Mouse (Mus musculus): ENCODE measurements around the gene Atxn7l2. TPM values are rescaled to one million over a fixed set of nuclear protein-coding genes. Genes with fewer than 3 reads are reported as not detected.
A peak's percentile ranks its signal among the peaks of the same experiment; 100 is the strongest.

Gene Atxn7l2
- total and polyA plus RNA-seq, 3 experiments = 3.8 to 13.3 (median 4.2) TPM

DNA sequence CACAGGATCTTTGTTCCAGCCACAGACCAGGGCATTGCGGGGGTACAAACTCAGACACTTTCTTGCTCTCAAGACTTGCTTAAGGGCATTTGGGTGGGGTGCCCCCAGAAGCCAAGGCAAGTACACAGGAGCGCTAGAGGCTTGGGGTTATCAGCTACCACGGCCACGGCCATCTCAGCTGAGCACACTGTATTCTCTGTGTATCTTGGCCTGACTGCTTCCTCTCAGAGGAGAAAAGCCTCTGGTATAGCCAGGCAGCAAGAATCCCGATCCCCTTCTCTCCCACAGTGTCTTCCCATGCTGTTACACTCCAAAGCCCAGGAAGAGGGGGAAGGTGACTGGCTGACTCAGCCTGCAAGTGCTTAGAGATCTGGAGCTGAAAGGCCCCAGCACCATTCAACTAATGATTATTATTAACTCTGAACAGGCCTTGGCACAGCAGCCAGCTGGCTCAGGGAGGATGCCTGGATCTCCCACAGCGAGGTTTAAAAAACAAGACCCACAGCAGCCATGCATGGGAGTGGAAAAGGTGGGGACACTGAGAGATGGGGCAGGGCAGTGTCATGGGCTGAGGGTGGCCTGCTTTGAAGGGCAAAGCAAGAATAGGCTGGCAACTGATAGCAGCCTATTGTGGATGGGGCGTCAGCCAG lies 14.7 kb downstream of the Atxn7l2 start:
- Histone ChIP-seq H3K27ac (ENCODE audit: insufficient read depth, low read depth) (no peak overlapping the region), H3K4me2 (ENCODE audit: insufficient read depth, low read depth, poor library complexity, severe bottlenecking) (no peak overlapping the region), H3K79me2 (replicated peaks; ENCODE audit: control insufficient read depth, extremely low read depth, insufficient read depth, poor library complexity, severe bottlenecking) (no peaks in the 10 kb centered on the region; the same call in 1 of the 2 replicates), H3K27me3 (replicated peaks) (no peaks in the 10 kb centered on the region), H3K4me3 (replicated peaks in 1 of 3; ENCODE audit: low read depth in 2 of 3, low read length in 2 of 3, poor library complexity in 1 of 3) (no peak overlapping the region), H3K9ac (ENCODE audit: insufficient read depth, low read depth) (no peak overlapping the region), H3K36me3 (replicated peaks in 1 of 2; ENCODE audit: control insufficient read depth in 1 of 2, insufficient read depth in 1 of 2, low read length in 1 of 2) (peaks cover 0 to 48% of the 10 kb centered on the region in 2 experiments), H3K4me1 (ENCODE audit: control insufficient read depth in 1 of 2, insufficient read depth in 2 of 2) (peaks cover 15 to 24% of the 10 kb centered on the region in 2 experiments), H3K9me3 (replicated peaks; ENCODE audit: low read length) (no peaks in the 10 kb centered on the region)
- in situ Hi-C loops (cut with MboI; ENCODE audit: low pct_ligation_motif_present, low pct_unique_long_range_greater_than_20kb, low sequenced_read_pairs) (no loop called here), dilution Hi-C loops (cut with MboI; ENCODE audit: extremely low pct_ligation_motif_present, extremely low pct_unique_long_range_greater_than_20kb, low sequenced_read_pairs) (no loop called here)
- DNase-seq (ENCODE audit: extremely low read depth) = no peak
- TF ChIP-seq NRF1 (IDR thresholded peaks at IDR 0.05; ENCODE audit: low read depth, low read length) (no peak), CHD1 (IDR thresholded peaks at IDR 0.05; ENCODE audit: low read depth, low read length) (no peak), MAFK (IDR thresholded peaks at IDR 0.05; ENCODE audit: insufficient replicate concordance, low read length) (no peak), KAT2A (IDR thresholded peaks at IDR 0.05; ENCODE audit: insufficient replicate concordance, low read length) (no peak), SMC3 (IDR thresholded peaks at IDR 0.05; ENCODE audit: low read depth, low read length) (no peak), ZKSCAN1 (IDR thresholded peaks at IDR 0.05; ENCODE audit: borderline replicate concordance, low read depth, low read length) (no peak), POLR2AphosphoS2 (IDR thresholded peaks at IDR 0.05; ENCODE audit: low read depth, low read length) (no peak), NELFE (IDR thresholded peaks at IDR 0.05; ENCODE audit: low read depth, low read length) (no peak), HCFC1 (IDR thresholded peaks at IDR 0.05; ENCODE audit: low read depth, low read length) (no peak), MYC (IDR thresholded peaks at IDR 0.05; ENCODE audit: low read depth, low read length) (no peak), ETS1 (conservative IDR thresholded peaks at IDR 0.05; ENCODE audit: low read depth, low read length) (no peak), CHD2 (IDR thresholded peaks at IDR 0.05; ENCODE audit: low read length) (no peak), JUND (conservative IDR thresholded peaks at IDR 0.05; ENCODE audit: low read depth, low read length) (no peak), BHLHE40 (IDR thresholded peaks at IDR 0.05; ENCODE audit: low read depth, low read length) (no peak), CTCF (conservative IDR thresholded peaks at IDR 0.05 in 1 of 2, IDR thresholded peaks at IDR 0.05 in 1 of 2; ENCODE audit: low read depth in 2 of 2, low read length in 2 of 2) (no peak), RAD21 (IDR thresholded peaks at IDR 0.05; ENCODE audit: low read depth, low read length) (no peak), MXI1 (IDR thresholded peaks at IDR 0.05; ENCODE audit: low read depth, low read length) (no peak), ZNF384 (IDR thresholded peaks at IDR 0.05; ENCODE audit: low read depth, low read length) (no peak)

DNA sequence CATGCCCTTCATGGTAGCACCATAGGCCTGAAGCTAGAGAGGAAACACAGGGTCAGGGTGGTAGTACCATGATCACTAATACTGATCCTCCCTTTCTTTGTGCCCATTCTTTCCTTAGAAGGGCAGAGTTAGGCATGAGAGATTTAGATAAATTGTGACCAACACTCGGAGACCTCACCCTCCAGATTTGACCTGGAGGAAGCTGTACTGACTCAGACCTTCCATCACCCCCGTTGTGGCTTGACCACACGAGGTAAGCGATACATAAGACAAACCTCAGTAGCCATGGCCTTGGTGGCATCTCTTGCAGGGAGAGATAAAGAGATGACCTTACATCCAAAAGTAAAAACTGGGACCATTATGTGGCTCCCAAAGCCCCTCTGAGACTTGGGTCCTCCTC lies 15.4 kb downstream of the Atxn7l2 start:
- Histone ChIP-seq H3K4me1 (ENCODE audit: control insufficient read depth in 1 of 2, insufficient read depth in 2 of 2) (peaks cover 15 to 23% of the 10 kb centered on the region in 2 experiments), H3K9me3 (replicated peaks; ENCODE audit: low read length) (no peaks in the 10 kb centered on the region), H3K36me3 (replicated peaks in 1 of 2; ENCODE audit: control insufficient read depth in 1 of 2, insufficient read depth in 1 of 2, low read length in 1 of 2) (peaks cover 0 to 48% of the 10 kb centered on the region in 2 experiments), H3K27me3 (replicated peaks) (no peaks in the 10 kb centered on the region), H3K9ac (ENCODE audit: insufficient read depth, low read depth) (no peak overlapping the region), H3K4me3 (replicated peaks in 1 of 3; ENCODE audit: low read depth in 2 of 3, low read length in 2 of 3, poor library complexity in 1 of 3) (no peak overlapping the region), H3K4me2 (ENCODE audit: insufficient read depth, low read depth, poor library complexity, severe bottlenecking) (no peak overlapping the region), H3K27ac (ENCODE audit: insufficient read depth, low read depth) (no peak overlapping the region), H3K79me2 (replicated peaks; ENCODE audit: control insufficient read depth, extremely low read depth, insufficient read depth, poor library complexity, severe bottlenecking) (no peaks in the 10 kb centered on the region; the same call in 1 of the 2 replicates)
- DNase-seq (ENCODE audit: extremely low read depth) = no peak
- in situ Hi-C loops (cut with MboI; ENCODE audit: low pct_ligation_motif_present, low pct_unique_long_range_greater_than_20kb, low sequenced_read_pairs) = no loop called here
- dilution Hi-C loops (cut with MboI; ENCODE audit: extremely low pct_ligation_motif_present, extremely low pct_unique_long_range_greater_than_20kb, low sequenced_read_pairs) = no loop called here
- no peak for TF ChIP-seq SMC3 (IDR thresholded peaks at IDR 0.05; ENCODE audit: low read depth, low read length)
- no peak for TF ChIP-seq NRF1 (IDR thresholded peaks at IDR 0.05; ENCODE audit: low read depth, low read length)
- peak; percentile 54 for TF ChIP-seq EP300 (IDR thresholded peaks at IDR 0.05; ENCODE audit: low read length)
- TF ChIP-seq GABPA (IDR thresholded peaks at IDR 0.05; ENCODE audit: insufficient replicate concordance, low read depth, low read length) = no peak
- TF ChIP-seq JUND (conservative IDR thresholded peaks at IDR 0.05; ENCODE audit: low read depth, low read length) = peak; percentile 69
- TF ChIP-seq ETS1 (conservative IDR thresholded peaks at IDR 0.05; ENCODE audit: low read depth, low read length) = no peak
- no peak for TF ChIP-seq ELF1 (IDR thresholded peaks at IDR 0.05; ENCODE audit: low read depth, low read length)
- TF ChIP-seq BHLHE40 (IDR thresholded peaks at IDR 0.05; ENCODE audit: low read depth, low read length) = peak; percentile 44; the same call in 1 of the 2 replicates
- no peak for TF ChIP-seq ZC3H11A (IDR thresholded peaks at IDR 0.05; ENCODE audit: low read depth, low read length)
- no peak for TF ChIP-seq CHD1 (IDR thresholded peaks at IDR 0.05; ENCODE audit: low read depth, low read length)
- TF ChIP-seq JUN (IDR thresholded peaks at IDR 0.05; ENCODE audit: insufficient read depth, low read depth, low read length) = peak; percentile 47; the same call in 1 of the 2 replicates

All from CH12.LX (cell line).